Comparison of ENCODE assay signal across 17 mouse cellular contexts in genomic region chr13:48795711-48796110, GRCm38 (mm10).
"Had no signal": no experiment of that assay in that cellular context is flagged by ENCODE, and none has a peak within 500 bp of the region (broad histone marks: within the 10 kb centered on the region; RNA-seq: fewer than 3 reads in every experiment).

No protein-coding gene starts in this region.

- H3K9ac ChIP-seq: neural tube, embryonic 12.5 days; neural tube, embryonic 13.5 days; neural tube, embryonic 15.5 days; stomach, embryonic 15.5 days had no signal

- H3K9me3 ChIP-seq: neural tube, embryonic 12.5 days; neural tube, embryonic 13.5 days; neural tube, embryonic 15.5 days; stomach, embryonic 15.5 days had no signal

- DNase-seq: retina, postnatal 1 day; right cerebral cortex, adult 18-20 months; right cerebral cortex, postnatal 14 days; right cerebral cortex, postnatal 25 days; right cerebral cortex, postnatal 4 days; spleen, adult 18-20 months; thymus, adult 18-20 months; thymus, adult 2 months; thymus, postnatal 14 days; thymus, postnatal 25 days; thymus, postnatal 36 days; thymus, postnatal 4 days had no signal

- H3K36me3 ChIP-seq: neural tube, embryonic 12.5 days; neural tube, embryonic 13.5 days; neural tube, embryonic 15.5 days; stomach, embryonic 15.5 days had no signal

- H3K4me2 ChIP-seq: neural tube, embryonic 12.5 days; neural tube, embryonic 13.5 days; neural tube, embryonic 15.5 days; stomach, embryonic 15.5 days had no signal

- H3K27ac ChIP-seq: neural tube, embryonic 12.5 days; neural tube, embryonic 13.5 days; neural tube, embryonic 15.5 days; stomach, embryonic 15.5 days; stomach, postnatal 0 days had no signal

- H3K4me3 ChIP-seq: neural tube, embryonic 12.5 days; neural tube, embryonic 13.5 days; neural tube, embryonic 15.5 days; stomach, embryonic 15.5 days had no signal

- H3K27me3 ChIP-seq: neural tube, embryonic 12.5 days; neural tube, embryonic 13.5 days; neural tube, embryonic 15.5 days; stomach, embryonic 15.5 days had no signal
